Mouse (Mus musculus) cortical plate, adult 2 months (tissue): ENCODE data around the gene Sun1.

Experiments used
- CTCF ChIP-seq: fragments of 200-500 bp; IDR thresholded peaks from 2 replicates; pipeline ENCODE4 v1.5.1; 2011; ENCODE audit warnings: mild to moderate bottlenecking, control low read depth, low read length; ENCODE audit not compliant: insufficient read depth; ENCODE audit errors: extremely low read depth
- POLR2A ChIP-seq: fragments of 200-500 bp; IDR thresholded peaks from 2 replicates; pipeline ENCODE4 v1.6.1; 2011; ENCODE audit warnings: mild to moderate bottlenecking, low read length, control low read depth; ENCODE audit not compliant: insufficient read depth; ENCODE audit errors: extremely low read depth

GRCm38 (mm10) chr5:139251736-139252080, 51.3 kb downstream of the Sun1 start:
- TF ChIP-seq CTCF (no peak), POLR2A (no peak)
